Mouse (Mus musculus) large intestine, adult 2 months (tissue): ENCODE measurements at regions not wholly inside any gene's neighbourhood (a gene's known extent, or its start where the extent isn't known, plus 50 kb on each side); places are given as distances from the start of the nearest gene placed in this dataset.

ENCODE experiments used
- DNase-seq: peaks from one replicate; pipeline ENCODE4 v3.0.0-alpha.2; 2012; ENCODE audit warnings: low read depth, low spot score
- WGBS: fragments of 180-500 bp; shearing (Covaris S2); methylation state at CpG from one replicate; pipeline ENCODE4 v1.1.7; 2018; 5-methylcytosine and 5-hydroxymethylcytosine counted together

DNA sequence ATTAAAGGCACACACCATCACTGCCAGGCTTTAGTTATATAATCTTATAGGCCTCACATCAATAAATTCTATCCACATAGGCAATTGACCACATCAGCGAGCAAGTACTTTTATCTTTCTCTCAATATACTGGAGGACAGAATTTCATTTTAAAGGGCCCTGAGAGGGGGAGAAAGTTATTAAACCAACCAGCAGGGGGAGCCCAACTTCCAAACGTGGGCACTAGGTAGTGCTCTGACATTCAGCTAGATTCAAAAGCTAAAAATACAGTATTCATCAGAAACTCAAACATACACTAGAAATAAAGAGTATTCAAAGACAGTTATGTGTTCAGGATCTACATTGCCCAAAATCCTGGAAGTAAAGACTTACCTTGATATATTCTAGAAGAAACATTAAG is 595.7 kb downstream of the Gm19410 start:
- 6% methylated on average over 2 of the region's 2 CpGs for WGBS
- peak; percentile 56 for DNase-seq

DNA sequence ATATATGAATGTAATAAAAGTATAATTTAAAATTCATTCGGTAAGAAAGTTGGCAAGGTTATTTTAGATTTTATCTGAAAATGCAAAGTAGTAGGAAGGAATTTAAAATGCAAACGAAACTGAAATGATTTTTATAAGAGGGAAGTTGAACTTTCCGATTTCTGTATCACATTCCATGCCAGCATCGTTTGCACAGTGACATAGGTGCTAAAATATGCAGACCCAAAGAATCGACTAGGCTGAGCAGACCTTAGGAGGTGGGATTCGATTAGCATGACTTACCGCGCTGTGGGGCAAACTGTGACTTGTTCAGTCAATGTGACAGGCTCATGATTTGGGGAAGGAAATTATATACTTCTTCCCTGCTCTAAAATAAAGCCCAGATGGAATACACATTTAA is 596.2 kb downstream of the Gm19410 start:
- WGBS, result 39% methylated on average over 8 of the region's 8 CpGs
- no peak for DNase-seq

DNA sequence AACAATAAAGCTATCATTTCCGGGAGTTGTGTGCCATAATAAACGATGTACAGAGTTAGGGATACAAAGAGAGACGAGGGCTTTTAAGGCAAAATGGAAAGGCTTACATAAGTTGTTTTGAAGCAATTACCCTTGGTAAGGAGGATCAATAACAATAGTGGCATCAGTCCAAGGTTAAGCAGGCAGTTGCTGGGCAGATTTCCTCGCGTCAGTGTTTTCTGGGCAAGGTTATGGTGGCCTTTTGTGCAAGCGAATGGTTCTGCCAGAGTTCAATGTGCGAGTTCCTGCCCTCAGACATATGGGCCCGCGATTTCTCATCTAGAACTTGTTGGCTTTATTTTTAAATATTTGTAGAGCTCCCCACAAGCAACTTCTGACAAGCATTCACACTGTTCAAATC is 597.7 kb downstream of the Gm19410 start:
- no peak for DNase-seq

DNA sequence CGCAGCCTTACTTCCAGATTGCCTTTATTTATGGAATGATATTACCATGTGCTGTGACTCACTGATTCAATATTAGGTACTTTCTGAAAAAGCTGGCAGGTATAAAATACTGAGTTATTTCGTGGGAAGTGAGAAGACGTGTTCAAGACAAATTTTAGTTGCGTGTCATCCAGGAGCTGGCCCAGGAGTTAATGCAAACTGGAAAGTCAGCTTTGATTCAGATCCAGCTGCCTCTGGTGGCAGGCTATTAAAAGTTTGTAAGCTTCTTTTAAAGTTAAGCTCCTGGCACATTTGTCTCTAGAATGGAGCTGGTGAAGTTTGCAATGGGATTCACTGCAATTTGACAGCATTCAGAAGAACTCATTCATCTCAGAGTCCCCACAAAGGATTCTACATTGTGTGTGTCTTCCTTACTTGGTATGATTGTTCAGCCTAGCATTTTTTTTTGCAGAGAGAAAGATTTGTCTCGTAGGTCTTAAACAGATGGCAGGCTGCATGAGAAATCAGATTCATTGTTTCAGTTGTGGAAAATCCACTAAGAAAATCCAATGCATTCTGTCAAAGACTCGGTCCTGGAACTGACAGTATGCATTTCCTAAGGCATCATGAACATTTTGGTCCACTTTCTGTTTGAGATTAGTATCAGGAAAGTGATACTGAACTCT is 599.1 kb downstream of the Gm19410 start:
- 63% methylated on average over 6 of the region's 6 CpGs for WGBS
- DNase-seq, result no peak

More for the DNA sequence above, 597.7 kb downstream of the Gm19410 start:
- WGBS, result 42% methylated on average over 9 of the region's 9 CpGs

DNA sequence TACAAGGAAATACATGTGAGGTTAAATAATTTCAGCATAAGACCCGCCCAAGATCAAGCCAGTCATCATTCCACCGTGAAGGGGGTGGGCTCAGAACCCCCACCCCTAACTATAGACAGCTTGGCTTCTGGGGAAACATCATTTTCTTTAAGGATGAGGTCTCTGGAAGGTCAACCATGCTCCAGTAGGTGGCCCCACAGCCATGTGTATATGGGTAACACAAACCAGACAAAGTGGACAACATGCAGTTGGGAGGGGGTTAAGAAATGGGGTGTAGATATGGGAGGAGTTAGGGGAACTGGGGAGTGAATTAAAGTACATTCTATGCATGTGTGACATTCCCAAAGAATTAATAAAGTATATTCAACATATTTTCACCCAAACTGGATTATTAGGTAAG is 600.4 kb downstream of the Gm19410 start:
- no peak for DNase-seq
- 35% methylated on average over 2 of the region's 2 CpGs for WGBS

DNA sequence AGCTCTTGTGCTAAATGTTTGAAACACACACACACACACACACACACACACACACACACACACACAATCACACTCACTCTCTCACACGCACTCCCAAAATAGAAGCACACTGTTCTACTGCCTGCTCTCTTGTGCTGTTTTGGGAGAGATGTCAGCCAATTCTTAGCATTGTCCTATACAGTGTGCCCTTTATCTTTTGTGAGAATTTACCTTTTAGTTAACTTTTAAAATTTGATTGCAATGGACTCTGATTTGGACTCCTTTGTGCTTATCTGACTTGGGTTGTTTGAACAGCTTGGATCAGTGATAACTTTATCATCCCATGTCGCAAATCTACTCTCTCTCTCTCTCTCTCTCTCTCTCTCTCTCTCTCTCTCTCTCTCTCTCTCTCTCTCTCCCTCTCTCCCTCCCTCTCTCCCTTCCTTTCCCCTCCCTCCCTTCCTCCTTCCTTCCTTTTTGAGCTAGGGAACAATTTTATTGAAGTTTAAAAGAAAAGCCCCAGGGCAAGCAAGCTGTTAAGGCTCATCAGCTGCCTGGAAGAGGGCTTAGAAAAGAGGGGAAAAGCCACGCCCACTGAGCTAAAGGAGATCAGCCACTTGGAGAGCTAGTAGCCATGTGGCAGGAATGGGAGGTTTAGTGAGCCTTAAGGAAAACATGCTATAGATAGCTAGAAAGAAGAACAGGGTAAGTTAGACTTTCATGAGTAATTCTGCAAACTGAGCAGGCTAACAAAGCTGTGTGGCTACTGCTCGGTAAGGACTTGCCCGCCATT is 611.2 kb downstream of the Gm19410 start:
- 41% methylated on average over 5 of the region's 5 CpGs for WGBS
- DNase-seq, result no peak

DNA sequence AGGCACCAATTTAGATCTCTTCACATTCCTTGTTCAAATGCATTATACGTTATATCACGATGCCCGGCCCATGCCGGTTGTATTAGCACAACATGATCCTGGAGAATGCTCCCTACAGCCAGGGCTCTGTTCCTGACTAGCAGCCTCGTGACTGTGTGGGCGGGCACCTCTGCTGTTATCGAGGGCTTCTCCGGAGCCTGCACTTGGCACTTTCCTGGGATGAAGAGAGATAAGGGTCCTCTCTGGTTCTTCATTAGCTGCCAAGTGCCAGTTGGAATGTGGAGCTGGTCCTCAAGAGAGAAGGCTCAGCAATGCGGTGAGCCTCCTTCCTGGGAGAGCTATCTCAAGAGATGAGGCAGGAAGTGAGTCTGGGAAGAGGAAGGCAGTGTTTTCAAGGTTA is 598.9 kb upstream of the AI429214 start:
- 79% methylated on average over 9 of the region's 9 CpGs for WGBS
- DNase-seq, result no peak

DNA sequence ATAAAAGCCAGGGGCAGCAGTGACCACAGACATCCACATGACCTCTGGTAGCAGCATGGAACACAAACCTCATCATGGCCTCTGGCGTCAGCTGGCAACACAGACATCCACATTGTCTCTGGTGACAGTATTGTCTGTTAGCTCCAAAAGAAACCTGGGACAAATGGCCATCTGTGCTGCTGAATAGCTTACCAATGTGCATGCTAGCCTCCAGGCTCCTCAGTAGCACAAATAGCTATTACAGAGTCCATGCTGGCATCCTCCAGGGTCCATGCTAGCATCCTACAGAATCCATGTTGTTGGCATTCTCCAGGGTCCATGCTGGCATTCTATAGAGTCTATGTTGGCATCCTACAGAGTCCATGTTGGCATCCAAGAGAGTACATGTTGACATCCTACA is 596.9 kb upstream of the AI429214 start:
- DNase-seq, result no peak
- WGBS, result 75% methylated on average over 1 of the region's 1 CpGs

DNA sequence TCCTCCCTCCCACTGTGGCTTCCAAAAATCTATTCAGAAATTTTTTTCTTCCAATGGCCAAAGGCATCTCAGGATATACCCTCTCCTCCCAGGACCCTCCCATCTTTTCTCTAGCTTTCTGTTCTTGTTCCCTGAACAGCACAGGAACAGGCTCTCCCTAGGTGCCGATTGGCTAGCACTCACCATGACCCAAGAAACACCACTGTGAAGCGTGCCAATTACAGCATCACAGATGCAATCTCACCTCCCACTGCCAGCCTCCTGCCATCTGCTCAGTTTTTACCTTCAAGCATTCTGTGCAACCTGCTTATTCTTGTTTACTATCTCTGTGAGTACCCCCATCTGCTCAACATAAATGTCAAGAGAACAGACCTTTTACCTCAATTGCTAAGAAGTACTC is 586.7 kb upstream of the AI429214 start:
- 83% methylated on average over 2 of the region's 2 CpGs for WGBS
- DNase-seq, result no peak
